Mouse (Mus musculus) small intestine, adult 2 months (tissue): ENCODE data around the gene Ifitm1.

Source experiments
- CTCF ChIP-seq: fragments of 200-500 bp; IDR thresholded peaks from 2 replicates; pipeline ENCODE4 v1.5.1; 2012; ENCODE audit warnings: low read depth, mild to moderate bottlenecking, control low read depth, inconsistent platforms, low read length, moderate library complexity, mixed read lengths; ENCODE audit not compliant: insufficient replicate concordance, insufficient read length; ENCODE audit errors: extremely low read depth
- POLR2A ChIP-seq: fragments of 200-500 bp; IDR thresholded peaks from 2 replicates; pipeline ENCODE4 v1.6.1; 2012; ENCODE audit warnings: low read depth, mild to moderate bottlenecking, control low read depth, inconsistent platforms, low read length, moderate library complexity

DNA sequence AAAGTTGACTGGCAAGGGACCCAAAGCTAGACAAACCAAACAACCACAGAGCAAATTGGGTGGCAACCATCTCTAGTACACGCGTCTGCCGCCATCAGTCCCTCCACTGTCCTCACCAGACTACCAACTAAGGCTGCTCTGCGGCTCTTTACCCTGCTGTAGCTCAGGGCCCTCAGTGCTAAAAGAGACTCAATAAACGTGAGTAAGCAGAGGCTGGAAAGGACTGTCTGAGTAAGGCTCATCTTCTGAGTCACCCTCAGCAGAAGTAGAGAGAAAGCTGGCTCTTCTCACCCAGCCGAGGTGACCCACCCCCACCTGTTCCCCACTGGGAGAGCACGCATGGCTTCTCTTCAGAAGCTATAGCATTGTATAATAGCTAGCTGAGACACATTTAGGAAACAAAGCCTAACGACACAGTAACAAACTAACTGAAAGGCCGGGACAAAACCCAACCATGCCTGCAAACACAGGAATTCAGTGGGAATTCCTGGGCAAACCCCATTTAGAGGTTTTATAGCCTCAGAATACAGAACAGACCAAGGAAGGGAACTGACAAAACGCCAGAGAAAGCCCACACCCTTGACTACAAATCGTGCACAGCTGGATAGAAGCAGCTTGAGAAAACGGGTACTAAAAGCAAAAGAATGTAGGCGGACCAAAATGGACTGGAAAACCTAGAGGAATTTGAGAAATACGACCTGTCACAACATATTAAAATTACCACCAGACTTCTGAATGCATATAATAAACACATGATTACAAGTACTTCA, 6.6 kb downstream of the Ifitm1 start:
- TF ChIP-seq CTCF (no peak), POLR2A (no peak)
